Mouse (Mus musculus) embryo, embryonic 9.5 days (tissue): ENCODE results near the gene Gadl1.

Source experiments
- DNase-seq: peaks from one replicate; pipeline ENCODE4 v3.0.0-alpha.2; 2017; ENCODE audit errors: extremely low spot score

Gadl1 gene

GRCm38 (mm10) chr9:116087880-116088279, 178.6 kb downstream of the Gadl1 start:
- DNase-seq: peak; percentile 72

GRCm38 (mm10) chr9:116088912-116089311, 179.7 kb downstream of the Gadl1 start:
- DNase-seq: no peak

GRCm38 (mm10) chr9:116090296-116090695, 181.0 kb downstream of the Gadl1 start:
- DNase-seq: no peak

GRCm38 (mm10) chr9:116091101-116091841, 182.0 kb downstream of the Gadl1 start:
- no peak for DNase-seq

GRCm38 (mm10) chr9:116091921-116092320, 182.7 kb downstream of the Gadl1 start:
- no peak for DNase-seq

GRCm38 (mm10) chr9:116098724-116099595, 189.7 kb downstream of the Gadl1 start:
- DNase-seq: no peak

- DNase-seq: no peak
Measured at GRCm38 (mm10) chr9:116099596-116099993, 190.3 kb downstream of the Gadl1 start.

- no peak for DNase-seq
Measured at GRCm38 (mm10) chr9:116100015-116100414, 190.8 kb downstream of the Gadl1 start.

- no peak for DNase-seq
Measured at GRCm38 (mm10) chr9:116101842-116102241, 192.6 kb downstream of the Gadl1 start.

- DNase-seq: no peak
Measured at GRCm38 (mm10) chr9:116104770-116105169, 195.5 kb downstream of the Gadl1 start.

- no peak for DNase-seq
Measured at GRCm38 (mm10) chr9:116108729-116109128, 199.5 kb downstream of the Gadl1 start.

GRCm38 (mm10) chr9:116111149-116111970, 202.1 kb downstream of the Gadl1 start:
- DNase-seq: no peak

GRCm38 (mm10) chr9:116114339-116114738, 205.1 kb downstream of the Gadl1 start:
- no peak for DNase-seq

- DNase-seq: no peak
Measured at GRCm38 (mm10) chr9:116115875-116116274, 206.6 kb downstream of the Gadl1 start.

- DNase-seq: no peak
Measured at GRCm38 (mm10) chr9:116118332-116118872, 209.1 kb downstream of the Gadl1 start.

- no peak for DNase-seq
Measured at GRCm38 (mm10) chr9:116119990-116120389, 210.7 kb downstream of the Gadl1 start.

- no peak for DNase-seq
Measured at GRCm38 (mm10) chr9:116121472-116121871, 212.2 kb downstream of the Gadl1 start.

- DNase-seq: no peak
Measured at GRCm38 (mm10) chr9:116122544-116122943, 213.3 kb downstream of the Gadl1 start.

- DNase-seq: no peak
Measured at GRCm38 (mm10) chr9:116122969-116123589, 213.8 kb downstream of the Gadl1 start.
